ENCODE assay signal across 11 mouse cellular contexts in genomic region chr1:167271841-167272240, GRCm38 (mm10). TPM values are rescaled to one million over a fixed set of nuclear protein-coding genes. Genes with fewer than 3 reads are reported as not detected.
DNase-seq lines count a peak whose midpoint lies in the region; ATAC-seq and TF ChIP-seq lines count a peak whose summit lies in the region.
"Had no signal": no experiment of that assay in that cellular context is flagged by ENCODE, and none has a peak within 500 bp of the region (broad histone marks: within the 10 kb centered on the region; RNA-seq: fewer than 3 reads in every experiment).

No protein-coding gene starts in this region.

- no peaks in the 10 kb centered on the region for H3K27me3 ChIP-seq in midbrain, embryonic 10.5 days (ENCODE audit: low read depth, poor library complexity, severe bottlenecking)
- no peaks in the 10 kb centered on the region for H3K27me3 ChIP-seq in midbrain, embryonic 13.5 days
- no peaks in the 10 kb centered on the region for H3K27me3 ChIP-seq in liver, embryonic 13.5 days
- no peaks in the 10 kb centered on the region for H3K27me3 ChIP-seq in stomach, embryonic 14.5 days (ENCODE audit: control insufficient read depth, insufficient read depth, low read length)
- H3K27me3 ChIP-seq: limb, embryonic 12.5 days had no signal

- no peak for ATAC-seq in midbrain, embryonic 13.5 days
- peak; percentile 9; the same call in 1 of the 2 replicates for ATAC-seq in liver, embryonic 13.5 days (ENCODE audit: low read depth)
- no peak for ATAC-seq in stomach, embryonic 14.5 days (ENCODE audit: insufficient number of reproducible peaks, insufficient read depth, low FRiP score, low read depth)

- DNase-seq in gastrocnemius, adult 2 months, result no peak
- DNase-seq in gastrocnemius, adult 18-20 months (ENCODE audit: low spot score), result no peak
- DNase-seq in midbrain, embryonic 10.5 days (ENCODE audit: low spot score), result no peak
- DNase-seq in liver, embryonic 13.5 days, result no peak
- no peak for DNase-seq in cerebellum, postnatal 36 days
- no peak for DNase-seq in ovary, postnatal 10 days (ENCODE audit: low spot score)
- DNase-seq: retina, postnatal 1 day had no signal

- no peak overlapping the region for H3K9ac ChIP-seq in midbrain, embryonic 13.5 days (replicated peaks)
- H3K9ac ChIP-seq in liver, embryonic 13.5 days, result peak overlapping the region; percentile 66
- H3K9ac ChIP-seq in stomach, embryonic 14.5 days (replicated peaks; ENCODE audit: low read depth, low read length), result no peak overlapping the region
- H3K9ac ChIP-seq: limb, embryonic 12.5 days had no signal

- H3K4me1 ChIP-seq in midbrain, embryonic 10.5 days, result peaks cover 66% of the 10 kb centered on the region
- peaks cover 47% of the 10 kb centered on the region for H3K4me1 ChIP-seq in midbrain, embryonic 13.5 days (replicated peaks)
- peaks cover 85% of the 10 kb centered on the region for H3K4me1 ChIP-seq in liver, embryonic 13.5 days (replicated peaks)
- H3K4me1 ChIP-seq in stomach, embryonic 14.5 days (ENCODE audit: control insufficient read depth, insufficient read depth, low read length), result peaks cover 38% of the 10 kb centered on the region

- 0 out of 2 replicates have a peak overlapping the region, but pooled peaks have one; percentile 12 for H3K27ac ChIP-seq in gastrocnemius, adult 2 months
- H3K27ac ChIP-seq in midbrain, embryonic 10.5 days (replicated peaks), result peak overlapping the region; percentile 46; the same call in 1 of the 2 replicates
- H3K27ac ChIP-seq in midbrain, embryonic 13.5 days, result no peak overlapping the region
- peak overlapping the region; percentile 88 for H3K27ac ChIP-seq in liver, embryonic 13.5 days
- peak overlapping the region; percentile 33; the same call in 1 of the 2 replicates for H3K27ac ChIP-seq in stomach, embryonic 14.5 days (ENCODE audit: low read length)
- H3K27ac ChIP-seq: limb, embryonic 12.5 days had no signal

- H3K36me3 ChIP-seq in midbrain, embryonic 10.5 days, result peaks cover 32% of the 10 kb centered on the region
- peaks cover 5% of the 10 kb centered on the region; the same call in 1 of the 2 replicates for H3K36me3 ChIP-seq in midbrain, embryonic 13.5 days
- H3K36me3 ChIP-seq in liver, embryonic 13.5 days, result 0 out of 2 replicates have a peak, but pooled peaks cover 3% of the 10 kb centered on the region
- no peaks in the 10 kb centered on the region for H3K36me3 ChIP-seq in stomach, embryonic 14.5 days (ENCODE audit: control insufficient read depth, insufficient read depth, low read length)

- no peaks in the 10 kb centered on the region for H3K9me3 ChIP-seq in midbrain, embryonic 10.5 days (replicated peaks)
- H3K9me3 ChIP-seq in midbrain, embryonic 13.5 days, result no peaks in the 10 kb centered on the region
- no peaks in the 10 kb centered on the region for H3K9me3 ChIP-seq in liver, embryonic 13.5 days (replicated peaks)
- H3K9me3 ChIP-seq in stomach, embryonic 14.5 days (ENCODE audit: control insufficient read depth, low read depth, low read length), result no peaks in the 10 kb centered on the region
- H3K9me3 ChIP-seq: limb, embryonic 12.5 days had no signal

- TF ChIP-seq CTCF in gastrocnemius, adult 2 months (IDR thresholded peaks at IDR 0.05), result no peak

- intact Hi-C loops in gastrocnemius, adult 2 months (cut with DNase I), result loop anchor here (5.0 kb wide), 1 partner anchor 35 kb away; the partner anchor contains the start of gene Tmco1

- no peak overlapping the region for H3K4me2 ChIP-seq in midbrain, embryonic 13.5 days (replicated peaks)
- H3K4me2 ChIP-seq in liver, embryonic 13.5 days, result peak overlapping the region; percentile 56
- no peak overlapping the region for H3K4me2 ChIP-seq in stomach, embryonic 14.5 days (replicated peaks; ENCODE audit: low read depth, low read length)

- WGBS in midbrain, embryonic 10.5 days, result 62% methylated on average over 8 of the region's 8 CpGs
- 65% methylated on average over 8 of the region's 8 CpGs for WGBS in midbrain, embryonic 13.5 days
- WGBS in liver, embryonic 13.5 days (ENCODE audit: insufficient replicate concordance), result 27% methylated on average over 8 of the region's 8 CpGs
- WGBS in stomach, embryonic 14.5 days, result 43% methylated on average over 8 of the region's 8 CpGs

- H3K4me3 ChIP-seq in gastrocnemius, adult 2 months, result no peak overlapping the region
- H3K4me3 ChIP-seq in midbrain, embryonic 10.5 days, result no peak overlapping the region
- H3K4me3 ChIP-seq in midbrain, embryonic 13.5 days (replicated peaks), result no peak overlapping the region
- H3K4me3 ChIP-seq in liver, embryonic 13.5 days (replicated peaks), result peak overlapping the region; percentile 26; the same call in 1 of the 2 replicates
- H3K4me3 ChIP-seq in stomach, embryonic 14.5 days (ENCODE audit: low read depth, low read length), result no peak overlapping the region
- H3K4me3 ChIP-seq: limb, embryonic 12.5 days; myocyte had no signal

RNA-seq across cellular contexts. Expression of gene Uck2, which starts 13.3 kb away (rescaled TPM):
- total RNA-seq in gastrocnemius, adult 2 months (2021), result 10 to 100 TPM; 14.1 to 22.4 TPM
- 10 to 100 TPM; 14.9 to 17.8 TPM for total RNA-seq in gastrocnemius, adult 18-20 months (2021)
- 101 and 109 TPM in 2 replicates for polyA plus RNA-seq in midbrain, embryonic 10.5 days (2016; fragmentation: Nextera tagmentation; extraction: Ambion mirVana)
- 67.6 and 70.1 TPM in 2 replicates for polyA plus RNA-seq in midbrain, embryonic 13.5 days (2015; fragmentation: Nextera tagmentation; extraction: Ambion mirVana)
- polyA plus RNA-seq in liver, embryonic 13.5 days (2015; fragmentation: Nextera tagmentation; extraction: Ambion mirVana), result 67.1 and 82.5 TPM in 2 replicates
- polyA plus RNA-seq in stomach, embryonic 14.5 days (2014; fragmentation: Nextera tagmentation; extraction: Ambion mirVana), result 86.3 and 90.8 TPM in 2 replicates

RNA-seq across cellular contexts. Expression of gene Tmco1, which starts 36.3 kb away (rescaled TPM):
- total RNA-seq in gastrocnemius, adult 2 months (2021), result 10 to 100 TPM; 33.2 to 40.4 TPM
- total RNA-seq in gastrocnemius, adult 18-20 months (2021), result 10 to 100 TPM; 35.2 to 39.3 TPM
- polyA plus RNA-seq in midbrain, embryonic 10.5 days (2016; fragmentation: Nextera tagmentation; extraction: Ambion mirVana), result 85.4 and 87.1 TPM in 2 replicates
- polyA plus RNA-seq in midbrain, embryonic 13.5 days (2015; fragmentation: Nextera tagmentation; extraction: Ambion mirVana), result 75.3 and 76.9 TPM in 2 replicates
- polyA plus RNA-seq in liver, embryonic 13.5 days (2015; fragmentation: Nextera tagmentation; extraction: Ambion mirVana), result 69.9 and 84.5 TPM in 2 replicates
- polyA plus RNA-seq in stomach, embryonic 14.5 days (2014; fragmentation: Nextera tagmentation; extraction: Ambion mirVana), result 87.1 and 90.2 TPM in 2 replicates
